In genomic region chr4:87840210-87840910, GRCm38 (mm10) we compare ENCODE assay signal across 26 mouse cellular contexts.
A peak's percentile ranks its signal among the peaks of the same experiment; 100 is the strongest.
DNase-seq lines count a peak whose midpoint lies in the region; ATAC-seq and TF ChIP-seq lines count a peak whose summit lies in the region.
"Had no signal": no experiment of that assay in that cellular context is flagged by ENCODE, and none has a peak within 500 bp of the region (broad histone marks: within the 10 kb centered on the region; RNA-seq: fewer than 3 reads in every experiment).

No protein-coding gene starts in this region.

- WGBS in heart, embryonic 12.5 days, result 45% methylated on average over 10 of the region's 10 CpGs
- WGBS in heart, postnatal 0 days, result 36% methylated on average over 10 of the region's 10 CpGs

- ATAC-seq in heart, embryonic 12.5 days (ENCODE audit: insufficient number of reproducible peaks, low FRiP score), result 0 out of 2 replicates have a peak, but pooled peaks have one; percentile 51
- peak; percentile 75; the same call in 1 of the 2 replicates for ATAC-seq in heart, postnatal 0 days (ENCODE audit: insufficient read depth, low read depth)
- ATAC-seq: forebrain, postnatal 0 days; hindbrain, embryonic 16.5 days; intestine, embryonic 16.5 days had no signal

- peaks cover 43% of the 10 kb centered on the region for H3K4me1 ChIP-seq in heart, embryonic 12.5 days (replicated peaks)
- H3K4me1 ChIP-seq in heart, postnatal 0 days (ENCODE audit: control insufficient read depth, insufficient read depth), result peaks cover 21% of the 10 kb centered on the region
- H3K4me1 ChIP-seq: embryonic facial prominence, embryonic 13.5 days had no signal

- peak; percentile 50 for DNase-seq in adrenal gland, adult 2 months
- DNase-seq in adrenal gland, postnatal 25 days, result no peak
- DNase-seq in heart, adult 9 months (ENCODE audit: low spot score in 2 of 2), result no peak
- DNase-seq in heart, postnatal 0 days (ENCODE audit: low spot score), result peak; percentile 28
- no peak for DNase-seq in heart, postnatal 36 days
- peak; percentile 12 for DNase-seq in ZHBTc4 (ENCODE audit: low read depth, low spot score)
- DNase-seq: cerebellum, adult 18-20 months; cerebellum, postnatal 10 days; forebrain, postnatal 0 days; kidney, adult 8-10 months; kidney, postnatal 4 days; lung, adult 18-20 months; lung, postnatal 14 days; midbrain, embryonic 14.5 days; thymus, adult 2 months; thymus, postnatal 4 days had no signal

- H3K4me3 ChIP-seq in heart, embryonic 12.5 days, result no peak overlapping the region
- no peak overlapping the region for H3K4me3 ChIP-seq in heart, postnatal 0 days (ENCODE audit: low read depth, low read length)
- H3K4me3 ChIP-seq: embryonic facial prominence, embryonic 13.5 days; erythroblast, embryonic 14.5 days; forebrain, embryonic 12.5 days; limb, embryonic 13.5 days had no signal

- no peak for TF ChIP-seq CTCF in heart, postnatal 0 days (IDR thresholded peaks at IDR 0.05; ENCODE audit: low read depth)

- no peak overlapping the region for H3K9ac ChIP-seq in heart, embryonic 12.5 days
- no peak overlapping the region for H3K9ac ChIP-seq in heart, postnatal 0 days (replicated peaks; ENCODE audit: low read depth, low read length)
- H3K9ac ChIP-seq: embryonic facial prominence, embryonic 13.5 days; forebrain, embryonic 12.5 days; forebrain, postnatal 0 days; limb, embryonic 13.5 days had no signal

- H3K27me3 ChIP-seq in heart, embryonic 12.5 days (replicated peaks), result no peaks in the 10 kb centered on the region
- no peaks in the 10 kb centered on the region for H3K27me3 ChIP-seq in heart, postnatal 0 days (ENCODE audit: control insufficient read depth, insufficient read depth, low read length)
- H3K27me3 ChIP-seq: embryonic facial prominence, embryonic 13.5 days; forebrain, embryonic 12.5 days; limb, embryonic 13.5 days had no signal

- no peak for TF ChIP-seq EP300 in heart, postnatal 0 days (IDR thresholded peaks at IDR 0.05; ENCODE audit: low read depth)

- no peaks in the 10 kb centered on the region for H3K9me3 ChIP-seq in heart, embryonic 12.5 days (replicated peaks)
- H3K9me3 ChIP-seq in heart, postnatal 0 days (replicated peaks; ENCODE audit: control insufficient read depth, low read length), result no peaks in the 10 kb centered on the region
- H3K9me3 ChIP-seq: embryonic facial prominence, embryonic 13.5 days; forebrain, embryonic 12.5 days; G1E; limb, embryonic 13.5 days had no signal

- no peak overlapping the region for H3K4me2 ChIP-seq in heart, embryonic 12.5 days
- H3K4me2 ChIP-seq in heart, postnatal 0 days (ENCODE audit: low read depth, low read length), result peak overlapping the region; percentile 10; the same call in 1 of the 2 replicates
- H3K4me2 ChIP-seq: embryonic facial prominence, embryonic 13.5 days; forebrain, embryonic 12.5 days; limb, embryonic 13.5 days; liver, embryonic 11.5 days had no signal

- H3K27ac ChIP-seq in heart, embryonic 12.5 days (ENCODE audit: poor library complexity, severe bottlenecking), result peak overlapping the region; percentile 56
- H3K27ac ChIP-seq in heart, postnatal 0 days (ENCODE audit: low read depth), result peak overlapping the region; percentile 62
- H3K27ac ChIP-seq: embryonic facial prominence, embryonic 13.5 days; forebrain, embryonic 12.5 days; kidney, postnatal 0 days; limb, embryonic 13.5 days had no signal

- H3K36me3 ChIP-seq in heart, embryonic 12.5 days, result no peaks in the 10 kb centered on the region
- no peaks in the 10 kb centered on the region for H3K36me3 ChIP-seq in heart, postnatal 0 days (replicated peaks; ENCODE audit: control insufficient read depth, insufficient read depth, low read length)

- intact Hi-C loops in heart, postnatal 36 days (cut with DNase I), result no loop called here

Comparison
In these comparisons a context has a peak if more than half of its experiments do, and no peak if none do; other contexts are left out.
1. DNase-seq: peak in adrenal gland, adult 2 months (single experiment), heart, postnatal 0 days (single experiment) and ZHBTc4 (single experiment); none in adrenal gland, postnatal 25 days (single experiment), heart, adult 9 months (0 of 2) and heart, postnatal 36 days (0 of 2).